In genomic region chr13:109261642-109262220, GRCm38 (mm10) we compare ENCODE assay signal across 9 mouse cellular contexts.
DNase-seq lines count a peak whose midpoint lies in the region; ATAC-seq and TF ChIP-seq lines count a peak whose summit lies in the region.
"Had no signal": no experiment of that assay in that cellular context is flagged by ENCODE, and none has a peak within 500 bp of the region (broad histone marks: within the 10 kb centered on the region; RNA-seq: fewer than 3 reads in every experiment).

No protein-coding gene starts in this region.

- ATAC-seq in heart, embryonic 13.5 days (ENCODE audit: extremely low read depth, insufficient number of reproducible peaks, low FRiP score, low TSS enrichment), result no peak
- no peak for ATAC-seq in intestine, postnatal 0 days

- H3K4me3 ChIP-seq in heart, embryonic 13.5 days, result peak overlapping the region; percentile 69
- peak overlapping the region; percentile 60 for H3K4me3 ChIP-seq in intestine, postnatal 0 days (ENCODE audit: low read depth, low read length)

- DNase-seq in heart, adult 8-10 months (ENCODE audit: low spot score), result no peak
- peak; percentile 44 for DNase-seq in brain, embryonic 14.5 days (ENCODE audit: low read depth)
- peak; percentile 33 to 45 for DNase-seq in monocyte, adult 2 months (ENCODE audit: low read depth in 1 of 2, low spot score in 2 of 2)
- DNase-seq in layer of hippocampus, adult 9-10 months (ENCODE audit: low spot score), result no peak
- no peak for DNase-seq in right cerebral cortex, postnatal 4 days
- DNase-seq in left cerebral cortex, postnatal 4 days, result no peak

- TF ChIP-seq CTCF in brain, embryonic 14.5 days (IDR thresholded peaks at IDR 0.05; ENCODE audit: borderline replicate concordance, extremely low read depth, insufficient read depth, insufficient read length), result no peak
- TF ChIP-seq CTCF in intestine, postnatal 0 days (IDR thresholded peaks at IDR 0.05; ENCODE audit: low read depth), result no peak

- H3K9ac ChIP-seq in heart, embryonic 13.5 days, result no peak overlapping the region
- no peak overlapping the region for H3K9ac ChIP-seq in intestine, postnatal 0 days (ENCODE audit: low read depth, low read length)

- no peaks in the 10 kb centered on the region for H3K27me3 ChIP-seq in heart, embryonic 13.5 days (replicated peaks)
- H3K27me3 ChIP-seq in intestine, postnatal 0 days (replicated peaks; ENCODE audit: control insufficient read depth, insufficient read depth, low read length), result no peaks in the 10 kb centered on the region

- WGBS in heart, embryonic 13.5 days, result 17% methylated on average over 5 of the region's 5 CpGs
- 45% methylated on average over 5 of the region's 5 CpGs for WGBS in intestine, postnatal 0 days

- peak overlapping the region; percentile 78 for H3K27ac ChIP-seq in heart, embryonic 13.5 days (replicated peaks)
- no peak overlapping the region for H3K27ac ChIP-seq in intestine, postnatal 0 days (ENCODE audit: low read depth, low read length)

- peaks cover 22% of the 10 kb centered on the region for H3K4me1 ChIP-seq in heart, embryonic 13.5 days
- H3K4me1 ChIP-seq in intestine, postnatal 0 days (replicated peaks; ENCODE audit: control insufficient read depth, insufficient read depth, low read length), result peaks cover 6% of the 10 kb centered on the region

- H3K36me3 ChIP-seq in heart, embryonic 13.5 days, result no peaks in the 10 kb centered on the region
- H3K36me3 ChIP-seq in intestine, postnatal 0 days (ENCODE audit: control insufficient read depth, insufficient read depth), result no peaks in the 10 kb centered on the region
- H3K36me3 ChIP-seq: G1E had no signal

- TF ChIP-seq POLR2A in brain, embryonic 14.5 days (IDR thresholded peaks at IDR 0.05; ENCODE audit: borderline replicate concordance, extremely low read depth, insufficient read depth, insufficient read length, poor library complexity, severe bottlenecking), result no peak

- H3K9me3 ChIP-seq in heart, embryonic 13.5 days, result no peaks in the 10 kb centered on the region
- no peaks in the 10 kb centered on the region for H3K9me3 ChIP-seq in intestine, postnatal 0 days (ENCODE audit: control insufficient read depth)
- H3K9me3 ChIP-seq: G1E had no signal

- peak overlapping the region; percentile 76 for H3K4me2 ChIP-seq in heart, embryonic 13.5 days
- peak overlapping the region; percentile 88 for H3K4me2 ChIP-seq in intestine, postnatal 0 days (replicated peaks; ENCODE audit: low read depth)

- intact Hi-C loops in left cerebral cortex, postnatal 4 days (cut with DNase I), result no loop called here

Comparison
In these comparisons a context has a peak if more than half of its experiments do, and no peak if none do; other contexts are left out.
1. DNase-seq: peak in brain, embryonic 14.5 days (single experiment) and monocyte, adult 2 months (2 of 2); none in heart, adult 8-10 months (single experiment), layer of hippocampus, adult 9-10 months (single experiment), right cerebral cortex, postnatal 4 days (single experiment) and left cerebral cortex, postnatal 4 days (single experiment).